Mouse (Mus musculus) heart, postnatal 14 days (tissue): ENCODE data around the gene Dnajc11. TPM values are rescaled to one million over a fixed set of nuclear protein-coding genes. Genes with fewer than 3 reads are reported as not detected.
A peak's percentile ranks its signal among the peaks of the same experiment; 100 is the strongest.

Source experiments
- DNase-seq, 2 experiments: peaks; one replicate each; pipeline ENCODE4 v3.0.0; 2021 to 2022
- intact Hi-C: fragments of 180-260 bp; cut with DNase I; formaldehyde crosslinking; loops from one replicate; pipeline ENCODE4 v1.15.1; 2025
- long read RNA-seq, 2 experiments: library from polyadenylated mRNA; stranded (forward); transcript quantifications; one replicate each; pipeline ENCODE4 v2.0.0; 2021
- total RNA-seq, 2 experiments: library from RNA; stranded (reverse); gene quantifications; 2 replicates each; pipeline ENCODE4 v1.2.3; 2021

The Dnajc11 gene
- total RNA-seq, result 100 to 1,000 TPM in 1 of 2 experiments, 10 to 100 TPM in 1; 94.7 to 103 TPM
- long read RNA-seq, experiment 1, transcript Dnajc11-201 (16 exons, 3,151 nt), result major isoform, 168 of 185 reads
- long read RNA-seq, experiment 1, partial matches to known transcripts, result 3 of 185 reads
- long read RNA-seq, experiment 1, other reads (novel, unspliced or antisense), result 12 of 185 reads
- long read RNA-seq, experiment 2, transcript Dnajc11-201 (16 exons, 3,151 nt), result major isoform, 141 of 159 reads
- long read RNA-seq, experiment 2, partial matches to known transcripts, result 9 of 159 reads
- long read RNA-seq, experiment 2, other reads (novel, unspliced or antisense), result 8 of 159 reads

DNA sequence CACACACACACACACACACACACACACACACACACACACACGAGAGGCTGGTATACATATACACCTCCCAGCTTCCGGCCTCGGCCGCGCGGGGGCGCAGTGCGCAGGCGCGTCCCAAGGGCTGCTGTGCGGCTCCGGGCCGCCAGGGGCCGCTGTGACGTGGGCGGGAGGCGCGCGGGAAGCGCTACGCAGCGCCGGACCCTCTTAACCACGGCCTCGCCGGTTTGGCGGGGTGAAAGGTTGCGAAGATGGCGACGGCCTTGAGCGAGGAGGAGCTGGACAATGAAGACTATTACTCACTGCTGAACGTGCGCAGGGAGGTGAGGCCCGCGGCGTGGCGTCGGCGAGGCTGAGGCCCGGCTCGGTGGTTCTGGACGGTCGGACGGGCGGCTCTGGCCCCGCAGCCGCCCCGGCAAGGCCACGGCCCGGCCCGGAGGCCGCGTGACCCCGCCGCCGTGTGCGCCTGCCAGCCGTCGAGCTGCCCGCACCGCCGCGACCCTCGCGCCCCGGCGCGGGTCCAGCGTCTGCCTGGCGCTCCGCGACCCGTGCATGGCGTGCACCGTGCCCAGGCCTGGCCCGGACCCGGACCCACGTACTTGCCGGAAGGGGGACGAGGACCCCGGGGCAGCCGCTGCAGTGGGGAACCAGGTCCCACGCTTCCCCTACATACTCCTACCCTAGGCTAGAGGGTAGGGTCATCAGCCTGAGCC lies at the start of gene Dnajc11:
Gene Dnajc11 (plus strand): TSS at position 187 of the 710 bp plus-strand sequence.
- intact Hi-C loops, result no loop called here
- peak; percentile 97 for DNase-seq

DNA sequence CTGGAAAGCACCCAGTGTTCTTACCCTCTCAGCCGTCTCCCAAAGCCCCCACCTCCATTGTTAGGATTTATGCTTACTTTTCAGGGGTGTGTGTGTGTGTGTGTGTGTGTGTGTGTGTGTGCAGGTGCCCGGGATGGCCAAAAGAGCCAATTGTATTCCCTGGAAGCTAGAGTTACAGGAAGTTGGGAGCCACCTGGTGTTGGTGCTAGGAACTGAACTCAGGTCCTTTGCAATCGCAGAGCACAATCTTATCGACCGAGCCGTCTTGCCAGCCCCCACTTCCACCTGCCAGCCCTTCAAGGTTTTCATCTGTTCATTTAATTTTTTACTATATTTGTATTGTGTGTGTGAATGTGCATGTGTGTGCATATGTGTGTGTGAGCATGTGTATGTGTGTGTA lies 40.2 kb upstream of the Dnajc11 start:
- DNase-seq, result no peak
- intact Hi-C loops, result no loop called here

DNA sequence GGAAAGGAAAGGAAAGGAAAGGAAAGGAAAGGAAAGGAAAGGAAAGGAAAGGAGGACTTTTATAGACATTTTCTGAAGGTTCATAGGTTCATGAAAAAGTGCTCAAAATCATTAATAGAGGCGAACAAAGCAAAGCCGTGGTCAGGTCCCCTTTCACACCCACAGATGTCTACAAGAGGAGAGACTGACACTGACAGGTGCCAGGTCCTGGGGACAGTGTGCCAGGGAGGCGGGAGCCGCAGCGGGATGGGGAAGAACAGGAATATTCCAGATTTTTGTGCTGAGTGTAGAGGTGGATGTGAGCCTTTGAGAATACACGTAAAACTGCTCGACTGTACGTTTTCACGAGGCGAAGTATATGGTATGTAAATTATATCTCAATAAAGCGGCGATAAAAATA lies 38.6 kb upstream of the Dnajc11 start:
- intact Hi-C loops, result no loop called here

DNA sequence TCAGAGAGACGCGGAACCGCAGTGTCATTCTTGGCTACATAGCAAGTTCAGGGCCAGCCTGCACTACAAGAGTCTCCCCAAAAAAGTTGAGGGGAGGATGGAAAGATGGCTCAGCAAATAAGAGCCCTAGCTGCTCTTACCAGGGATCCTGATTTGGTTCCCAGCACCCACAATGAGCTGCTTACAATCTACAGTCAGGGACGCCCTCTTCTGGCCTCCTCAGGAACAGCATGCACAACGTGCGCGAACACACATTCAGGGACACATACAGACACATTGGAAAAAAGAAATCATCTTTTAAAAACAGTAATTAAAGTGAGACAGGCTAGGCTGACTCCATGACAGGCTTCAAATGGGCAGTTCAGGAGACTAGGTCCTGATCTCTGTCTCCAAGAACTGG lies 37.9 kb upstream of the Dnajc11 start:
- intact Hi-C loops, result no loop called here
- no peak for DNase-seq

More for the DNA sequence above, 38.6 kb upstream of the Dnajc11 start:
- DNase-seq, result no peak

DNA sequence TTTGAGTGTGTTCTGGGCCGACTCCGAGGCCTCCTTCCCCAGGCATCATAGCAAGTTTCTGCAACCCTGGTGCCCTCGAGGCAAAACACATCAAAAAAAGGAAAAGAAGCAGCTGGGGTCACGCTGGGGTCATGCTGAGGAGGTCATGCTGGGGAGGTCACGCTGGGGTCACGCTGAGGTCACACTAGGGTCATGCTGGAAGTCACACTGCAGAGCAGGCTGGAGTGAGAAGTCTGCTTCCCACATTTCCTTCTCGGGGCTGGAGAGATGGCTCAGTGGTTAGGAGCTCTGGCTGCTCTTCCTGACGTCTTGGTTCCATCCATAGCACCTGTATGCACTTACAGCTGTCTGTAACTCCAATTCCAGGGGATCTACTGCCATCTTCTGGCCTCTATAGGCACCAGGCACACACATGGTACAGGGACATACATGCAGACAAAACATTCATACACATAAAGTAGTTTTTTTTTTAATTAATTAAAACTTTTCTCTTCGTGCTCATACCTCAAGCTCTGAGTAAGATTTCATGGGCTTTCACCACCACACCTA lies 36.3 kb upstream of the Dnajc11 start:
- intact Hi-C loops, result no loop called here
- DNase-seq, result no peak

DNA sequence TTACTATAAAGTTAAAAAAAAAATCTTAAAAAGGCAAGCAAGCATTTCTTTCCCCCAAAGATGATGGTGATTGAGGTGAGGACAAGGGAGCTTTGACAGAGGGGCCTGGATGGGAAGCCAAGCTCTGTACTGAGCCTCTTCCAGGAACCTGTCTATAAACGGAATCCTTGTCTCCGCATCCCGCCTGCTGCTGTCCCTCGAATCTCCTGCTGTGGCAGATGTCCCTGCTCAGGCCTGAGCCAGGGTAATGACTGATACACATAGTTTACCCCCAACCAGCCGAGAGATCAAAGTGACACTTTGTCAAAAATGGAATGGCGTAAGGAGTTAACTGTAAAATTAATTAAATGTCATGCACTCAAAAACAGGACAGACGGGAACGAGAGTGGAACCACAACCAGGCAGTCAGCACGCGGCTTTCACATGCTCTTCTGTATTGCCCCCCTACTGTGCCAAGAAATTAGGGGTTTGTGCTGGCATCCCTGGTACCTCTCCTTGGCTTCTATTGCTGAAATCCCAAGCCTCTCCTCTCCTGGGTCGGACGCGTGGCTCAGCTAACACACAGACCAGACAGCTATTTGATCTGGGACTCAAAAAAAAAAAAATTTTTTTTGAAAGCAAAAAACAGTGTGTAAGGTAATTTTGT lies 34.8 kb upstream of the Dnajc11 start:
- DNase-seq, result no peak
- intact Hi-C loops, result no loop called here

DNA sequence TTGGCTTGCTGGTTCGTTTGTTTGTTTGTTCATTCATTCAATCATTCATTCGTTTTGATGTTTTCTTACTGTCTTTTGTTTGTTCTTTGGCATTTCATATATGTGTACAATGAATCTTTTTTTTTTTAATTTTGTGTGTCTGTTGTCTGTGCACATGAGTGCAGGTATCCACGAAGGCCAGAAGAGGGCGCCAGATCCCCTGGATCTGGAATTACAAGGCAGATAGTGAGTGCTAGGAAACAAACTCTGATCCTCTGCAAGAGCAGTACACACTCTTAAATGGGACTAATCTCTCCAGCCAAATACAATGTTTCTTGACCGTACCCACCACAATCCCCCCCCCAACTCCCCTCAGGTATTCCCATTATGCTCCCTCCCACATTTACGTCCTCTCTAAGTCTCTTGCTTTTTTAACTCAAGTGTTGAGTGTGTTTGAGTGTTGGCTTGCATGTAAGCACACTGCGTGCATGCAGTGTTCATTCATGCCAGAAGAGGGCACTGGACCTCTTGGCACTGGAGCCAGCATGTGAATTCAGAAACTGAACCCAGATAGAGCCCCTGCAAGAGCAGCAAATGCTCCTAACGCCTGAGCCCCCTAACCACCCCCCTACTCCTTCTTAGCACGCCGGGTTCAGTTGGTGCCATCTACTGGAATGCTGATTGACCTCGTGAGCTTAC lies 33.6 kb upstream of the Dnajc11 start:
- no peak for DNase-seq
- intact Hi-C loops, result loop anchor here (2.0 kb wide), 1 partner anchor 37 kb away; no protein-coding TSS in a partner anchor

DNA sequence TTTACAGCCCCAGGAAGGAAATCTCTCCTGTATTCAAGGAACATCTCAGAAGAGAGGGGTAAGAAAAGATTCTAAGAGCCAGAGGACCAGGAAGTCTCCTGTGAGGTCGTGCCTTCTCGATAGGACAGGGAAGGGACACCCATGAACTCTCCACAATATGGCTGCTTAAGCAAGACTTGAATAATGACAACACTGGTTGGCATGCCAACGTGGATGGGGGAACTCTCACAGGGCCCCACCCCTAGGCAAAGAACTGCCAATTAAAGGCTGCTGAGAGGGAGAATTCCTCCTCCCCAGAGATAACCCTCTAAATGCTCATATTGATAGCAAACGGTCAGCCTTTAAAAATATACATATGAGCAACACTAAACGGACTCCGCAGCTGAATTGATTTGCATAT lies 32.8 kb upstream of the Dnajc11 start:
- intact Hi-C loops, result loop anchor here (2.0 kb wide), 1 partner anchor 38 kb away; no protein-coding TSS in a partner anchor

DNA sequence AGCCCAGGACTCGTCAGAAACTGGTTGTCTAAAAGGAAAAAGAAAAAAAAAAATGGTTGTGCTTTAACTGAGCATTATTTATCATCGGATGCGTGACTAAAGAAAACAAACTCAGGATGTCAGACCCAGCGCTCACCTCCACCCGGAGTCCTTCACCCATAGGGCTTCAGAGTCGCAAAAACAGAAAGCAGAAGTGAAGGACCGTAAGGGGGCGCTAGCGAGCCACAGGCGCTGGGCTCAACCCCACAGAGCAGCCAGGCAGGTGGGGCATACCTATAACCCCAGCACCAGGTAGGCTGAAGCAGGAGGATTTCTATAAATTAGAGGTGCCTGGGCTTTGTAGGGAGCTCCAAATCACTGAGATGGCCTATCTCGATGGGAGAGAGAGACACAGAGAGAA lies 32.1 kb upstream of the Dnajc11 start:
- intact Hi-C loops, result loop anchor here (2.0 kb wide), 1 partner anchor 39 kb away; no protein-coding TSS in a partner anchor
- peak; percentile 26 to 30 for DNase-seq

More for the DNA sequence above, 32.8 kb upstream of the Dnajc11 start:
- DNase-seq, result no peak

DNA sequence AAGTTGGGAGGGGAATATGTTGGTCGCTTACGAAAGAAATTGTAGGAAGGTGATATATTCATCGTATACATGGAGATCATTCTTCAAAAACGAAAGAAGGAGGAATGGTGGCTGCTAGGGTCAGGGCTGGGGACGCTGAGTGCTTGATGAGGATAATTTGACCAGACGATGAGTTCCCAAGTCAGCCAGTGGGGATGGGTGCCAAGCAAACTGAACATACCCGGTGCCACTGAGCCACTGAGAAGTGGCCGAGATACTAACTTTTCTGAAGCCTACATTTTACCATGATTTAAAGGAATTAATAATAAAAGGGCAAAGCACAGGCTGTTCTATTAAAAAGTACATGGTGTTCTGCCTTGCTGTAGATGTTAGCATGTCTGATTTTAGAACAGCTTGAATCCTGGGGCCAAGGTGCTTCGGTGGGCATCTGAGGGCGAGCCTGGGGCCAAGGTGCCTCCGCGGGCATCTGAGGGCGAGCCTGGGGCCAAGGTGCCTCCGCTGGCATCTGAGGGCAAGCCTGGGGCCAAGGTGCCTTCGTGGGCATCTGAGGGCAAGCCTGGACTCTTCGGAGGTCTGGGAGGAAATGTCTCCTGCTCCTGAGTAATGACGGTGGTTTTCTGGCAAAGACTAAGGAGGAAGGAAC lies 31.3 kb upstream of the Dnajc11 start:
- no peak for DNase-seq

DNA sequence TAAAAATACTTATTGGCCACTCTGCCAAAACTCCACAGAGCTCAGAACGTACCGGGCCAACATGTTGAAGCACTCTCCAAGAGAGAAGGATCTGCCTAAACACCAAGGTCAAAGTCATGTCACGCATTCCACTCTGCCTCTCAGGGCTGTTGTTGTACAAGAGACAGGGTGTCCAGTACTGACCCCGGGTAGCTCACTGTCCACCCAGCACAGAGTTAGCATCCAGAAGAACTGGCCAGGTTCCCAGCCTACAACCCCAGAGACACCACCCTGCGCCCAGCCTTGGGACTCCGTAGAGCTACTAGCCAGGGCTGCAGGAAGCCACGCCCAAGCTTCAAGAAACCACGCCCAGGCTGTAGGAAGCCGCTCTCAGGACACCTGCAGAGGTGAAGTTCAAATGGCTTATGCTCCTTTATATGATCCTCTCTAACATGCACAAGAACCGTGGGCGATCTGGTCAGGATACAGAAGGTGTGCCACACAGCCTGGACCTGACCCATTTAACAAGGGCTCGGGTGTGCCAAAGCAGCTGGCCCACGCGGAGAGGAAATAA lies 30.7 kb upstream of the Dnajc11 start:
- intact Hi-C loops, result no loop called here
- peak; percentile 83 to 84 for DNase-seq

More for the DNA sequence above, 31.3 kb upstream of the Dnajc11 start:
- intact Hi-C loops, result no loop called here

DNA sequence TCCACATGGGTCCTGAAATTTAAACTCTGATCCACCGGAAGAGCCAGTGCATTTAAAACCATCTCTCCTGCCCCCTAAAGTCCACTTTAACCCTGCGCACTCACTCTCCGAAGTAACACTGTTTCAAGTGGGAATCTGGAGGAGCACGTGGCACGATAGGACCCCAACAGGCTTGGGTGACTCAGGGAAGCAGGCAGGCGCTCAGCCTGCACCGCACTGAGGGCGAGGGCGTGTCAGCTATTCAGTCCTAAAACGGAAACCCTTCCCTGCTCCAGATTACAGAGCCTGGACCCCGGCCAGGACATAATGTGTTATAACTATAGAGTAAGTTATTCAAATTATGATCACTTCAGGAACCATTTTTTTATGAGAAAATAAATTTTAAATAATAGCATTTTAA lies 29.4 kb upstream of the Dnajc11 start:
- DNase-seq, result peak; percentile 67 to 75
- intact Hi-C loops, result loop anchor here (2.0 kb wide), 1 partner anchor 15 kb away; no protein-coding TSS in a partner anchor

DNA sequence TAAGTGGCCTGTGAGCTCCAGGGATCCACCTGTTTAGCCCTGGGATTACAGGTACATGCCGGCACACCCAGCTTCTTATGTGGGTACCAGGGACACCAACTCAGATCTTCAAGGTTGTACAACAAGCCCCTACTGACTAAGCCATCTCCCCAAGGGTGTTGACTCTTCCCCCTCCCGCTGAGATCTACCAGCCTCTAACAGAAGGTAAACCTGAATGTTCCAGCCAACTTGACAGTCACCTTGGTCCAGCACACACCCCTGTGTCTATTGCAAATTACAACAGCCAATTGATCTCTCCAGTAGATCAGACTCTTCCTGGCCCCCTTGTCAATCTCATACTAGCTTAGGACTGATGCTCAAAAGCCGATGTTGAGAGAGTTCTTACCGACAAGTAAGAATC lies 27.9 kb upstream of the Dnajc11 start:
- no peak for DNase-seq
- intact Hi-C loops, result loop anchor here (2.0 kb wide), 1 partner anchor 13 kb away; no protein-coding TSS in a partner anchor

DNA sequence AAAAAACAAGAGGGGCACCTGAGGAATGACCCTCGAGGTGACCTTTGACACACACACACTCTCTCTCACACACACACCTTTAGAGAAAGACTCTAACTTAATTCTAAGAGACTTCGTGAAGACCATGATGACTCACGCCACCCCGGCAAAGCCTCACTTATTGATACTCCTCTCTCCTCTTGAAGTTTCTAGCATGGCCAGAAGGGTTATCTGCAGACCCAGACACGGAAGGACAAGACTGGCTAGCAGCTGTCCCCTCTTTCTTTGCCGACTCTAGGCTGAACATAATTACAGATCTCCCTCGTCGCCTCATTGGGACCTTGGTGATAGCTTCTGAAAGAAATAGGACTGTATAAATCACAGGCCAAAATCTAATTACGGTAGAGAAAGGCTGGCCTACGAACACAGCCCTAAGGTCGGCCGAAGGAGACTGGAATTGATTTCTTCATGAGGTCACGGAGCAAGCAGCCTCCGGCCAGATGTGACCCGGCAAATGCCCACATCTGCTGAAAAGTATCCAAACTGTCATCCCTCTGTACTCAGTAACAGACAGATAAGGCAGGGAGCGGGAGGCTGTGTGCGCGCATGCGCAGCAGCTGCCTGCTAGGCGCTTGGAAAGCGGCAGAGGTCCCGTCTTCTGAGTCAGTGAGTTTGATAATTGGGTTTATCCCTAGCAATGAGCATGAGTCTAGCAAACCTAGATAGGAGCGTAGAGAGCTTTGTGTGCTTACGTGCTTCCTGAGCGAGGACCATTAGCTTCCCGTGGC lies 25.7 kb upstream of the Dnajc11 start:
- intact Hi-C loops, result no loop called here
- peak; percentile 42 to 50 for DNase-seq

DNA sequence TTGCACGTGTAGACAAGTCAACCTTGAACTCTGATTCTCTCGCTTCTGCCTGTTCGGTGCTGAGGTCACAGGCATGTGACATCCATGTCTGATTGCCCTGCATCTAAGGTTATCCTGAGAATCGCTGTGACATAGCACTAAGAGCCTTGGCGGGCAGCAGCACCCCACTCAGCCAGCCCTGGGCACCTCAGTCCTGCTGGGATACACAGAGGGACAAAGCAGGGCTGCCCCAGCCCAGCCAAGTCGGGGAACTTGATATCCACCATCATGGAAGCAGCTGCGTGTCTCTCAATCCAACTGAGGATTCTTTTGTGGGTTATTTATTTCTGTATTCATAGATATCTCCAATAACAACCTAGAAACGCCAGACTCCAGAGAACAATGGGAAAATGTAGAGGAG lies 24.7 kb upstream of the Dnajc11 start:
- no peak for DNase-seq

DNA sequence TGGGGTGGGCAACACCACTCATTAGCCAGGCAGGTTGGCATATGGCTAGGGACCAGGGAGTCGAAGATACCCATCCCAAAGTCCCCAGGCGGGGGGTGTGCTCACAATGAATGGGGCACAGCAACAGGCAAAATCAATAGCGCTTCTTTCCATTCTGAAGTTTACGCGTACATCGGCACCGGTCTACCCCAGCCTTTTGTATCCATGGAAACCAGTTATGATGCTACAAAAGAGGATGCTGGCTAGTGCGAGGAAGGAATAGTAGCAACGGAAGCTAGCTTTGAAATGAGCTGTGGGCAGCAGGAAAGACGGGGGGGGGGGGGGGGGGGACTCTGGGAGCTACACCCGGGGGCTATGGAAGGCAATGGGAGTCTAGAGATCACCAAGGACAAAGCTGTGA lies 17.2 kb upstream of the Dnajc11 start:
- DNase-seq, result no peak
- intact Hi-C loops, result loop anchor here (10.0 kb wide), 1 partner anchor 761 kb away; no protein-coding TSS in a partner anchor

More for the DNA sequence above, 24.7 kb upstream of the Dnajc11 start:
- intact Hi-C loops, result no loop called here

DNA sequence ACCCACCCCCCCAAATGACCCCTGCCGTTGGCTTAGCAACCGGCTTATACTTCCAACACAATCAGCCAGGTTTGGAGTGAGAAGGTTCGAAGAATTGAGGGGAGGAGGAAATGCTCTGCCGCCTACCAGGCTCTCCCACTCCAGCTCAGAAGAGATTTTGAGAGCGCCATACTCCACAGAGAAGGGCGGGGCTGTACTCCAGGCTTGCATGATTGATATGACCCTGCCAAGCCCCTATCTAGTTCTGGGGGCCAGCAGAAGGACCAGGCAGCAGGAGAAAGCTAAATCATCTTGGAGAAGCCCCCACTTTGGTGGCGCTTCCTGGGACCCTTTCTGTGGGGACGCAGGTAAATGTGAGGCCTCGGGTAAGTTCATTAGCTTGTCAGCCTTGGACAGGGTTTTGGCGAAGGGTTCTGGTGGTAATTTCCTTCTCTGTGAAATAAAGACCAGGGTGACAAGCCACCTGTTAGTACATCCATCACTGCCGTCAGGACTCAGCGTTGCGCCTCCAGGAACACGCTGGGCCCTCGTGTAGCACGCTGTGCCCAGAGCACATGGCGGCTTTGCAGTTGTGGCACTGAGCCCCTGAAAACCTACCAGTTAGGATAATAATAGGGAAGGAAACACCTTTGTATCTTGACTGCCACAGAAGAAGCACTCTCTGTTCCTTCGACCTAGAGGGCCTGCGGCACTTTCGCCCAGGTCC lies 14.2 kb upstream of the Dnajc11 start:
- no peak for DNase-seq
- intact Hi-C loops, result loop anchor here (2.0 to 10.0 kb wide), 2 partner anchors 14 to 764 kb away; no protein-coding TSS in a partner anchor
